Mouse (Mus musculus) CH12.LX (cell line): ENCODE measurements around the gene Eif2b1. TPM values are rescaled to one million over a fixed set of nuclear protein-coding genes. Genes with fewer than 3 reads are reported as not detected.
A peak's percentile ranks its signal among the peaks of the same experiment; 100 is the strongest.

Experiments
- DNase-seq: peaks from one replicate; pipeline ENCODE4 v3.0.0-alpha.2; 2013; ENCODE audit errors: extremely low read depth
- H3K27ac ChIP-seq: 2 replicates; pipeline ENCODE4 v1.5.1; 2012; ENCODE audit warnings: low read depth, mild to moderate bottlenecking, control low read depth, moderate library complexity; ENCODE audit not compliant: insufficient read depth
- H3K27me3 ChIP-seq: replicated peaks from 2 replicates; pipeline ENCODE3; 2012; ENCODE audit warnings: inconsistent platforms
- H3K36me3 ChIP-seq, 2 experiments: replicated peaks in 1 of 2; 2 replicates each; pipeline versions ENCODE3 to v1.6.1; 2012; ENCODE audit warnings: inconsistent platforms in 1 of 2, low read length in 1 of 2, mild to moderate bottlenecking in 1 of 2, mixed read lengths in 1 of 2, moderate library complexity in 1 of 2; ENCODE audit not compliant: control insufficient read depth in 1 of 2, insufficient read depth in 1 of 2
- H3K4me1 ChIP-seq, 2 experiments: 2 replicates each; pipeline ENCODE4 v1.6.1; 2012; ENCODE audit warnings: inconsistent platforms in 1 of 2, moderate library complexity in 1 of 2; ENCODE audit not compliant: insufficient read depth in 2 of 2, control insufficient read depth in 1 of 2
- H3K4me2 ChIP-seq: 2 replicates; pipeline ENCODE4 v1.6.1; 2012; ENCODE audit warnings: low read depth, mild to moderate bottlenecking, control low read depth; ENCODE audit not compliant: poor library complexity, insufficient read depth, severe bottlenecking
- H3K4me3 ChIP-seq, 3 experiments: fragments of 150-350 bp in 1 of 3; sonication (generic) in 1 of 3; replicated peaks in 1 of 3; 2 replicates each; pipeline versions ENCODE3 to v1.5.1; 2011 to 2012; ENCODE audit warnings: low read depth in 2 of 3, low read length in 2 of 3, mild to moderate bottlenecking in 2 of 3, moderate library complexity in 2 of 3, control low read depth in 1 of 3, improper control_type of control experiment in 1 of 3, inconsistent platforms in 1 of 3, mixed read lengths in 1 of 3; ENCODE audit not compliant: poor library complexity in 1 of 3
- H3K79me2 ChIP-seq: replicated peaks from 2 replicates; pipeline ENCODE4 v1.6.1; 2012; ENCODE audit warnings: mild to moderate bottlenecking, moderate library complexity; ENCODE audit not compliant: control insufficient read depth, poor library complexity, insufficient read depth, severe bottlenecking; ENCODE audit errors: extremely low read depth
- H3K9ac ChIP-seq: 2 replicates; pipeline ENCODE4 v1.6.1; 2012; ENCODE audit warnings: low read depth, mild to moderate bottlenecking, control low read depth, moderate library complexity; ENCODE audit not compliant: insufficient read depth
- H3K9me3 ChIP-seq: replicated peaks from 2 replicates; pipeline ENCODE3; 2012; ENCODE audit warnings: low read length, inconsistent platforms, mixed read lengths
- BHLHE40 ChIP-seq: IDR thresholded peaks from 2 replicates; pipeline ENCODE4 v1.6.1; 2011; ENCODE audit warnings: mild to moderate bottlenecking, low read depth, low read length, improper control_type of control experiment
- CHD2 ChIP-seq: IDR thresholded peaks from 2 replicates; pipeline ENCODE4 v1.6.1; 2011; ENCODE audit warnings: low read length, improper control_type of control experiment
- CTCF ChIP-seq, 2 experiments: IDR thresholded peaks in 1 of 2; conservative IDR thresholded peaks in 1 of 2; 2 replicates each; pipeline ENCODE4 v1.5.1; 2011 to 2012; ENCODE audit warnings: low read depth in 2 of 2, low read length in 2 of 2, improper control_type of control experiment in 1 of 2, inconsistent platforms in 1 of 2, mild to moderate bottlenecking in 1 of 2, moderate library complexity in 1 of 2
- ELF1 ChIP-seq: IDR thresholded peaks from 2 replicates; pipeline ENCODE4 v1.6.1; 2014; ENCODE audit warnings: low read depth, mild to moderate bottlenecking, inconsistent platforms, low read length, improper control_type of control experiment
- EP300 ChIP-seq: IDR thresholded peaks from 2 replicates; pipeline ENCODE4 v1.6.1; 2011; ENCODE audit warnings: low read length, improper control_type of control experiment
- ETS1 ChIP-seq: conservative IDR thresholded peaks from 2 replicates; pipeline ENCODE4 v1.6.1; 2012; ENCODE audit warnings: low read depth, mild to moderate bottlenecking, inconsistent platforms, low read length, improper control_type of control experiment, moderate library complexity
- HCFC1 ChIP-seq: IDR thresholded peaks from 2 replicates; pipeline ENCODE4 v1.6.1; 2012; ENCODE audit warnings: low read depth, mild to moderate bottlenecking, inconsistent platforms, low read length, improper control_type of control experiment
- IRF4 ChIP-seq: IDR thresholded peaks from 2 replicates; pipeline ENCODE4 v1.6.1; 2014; ENCODE audit warnings: low read depth, mild to moderate bottlenecking, inconsistent platforms, low read length, improper control_type of control experiment
- JUND ChIP-seq: conservative IDR thresholded peaks from 2 replicates; pipeline ENCODE4 v1.6.1; 2011; ENCODE audit warnings: low read depth, low read length, improper control_type of control experiment
- KAT2A ChIP-seq: IDR thresholded peaks from 2 replicates; pipeline ENCODE4 v1.6.1; 2012; ENCODE audit warnings: low read length, improper control_type of control experiment, inconsistent platforms; ENCODE audit not compliant: insufficient replicate concordance
- MAFK ChIP-seq: IDR thresholded peaks from 2 replicates; pipeline ENCODE4 v1.6.1; 2011; ENCODE audit warnings: low read length, improper control_type of control experiment; ENCODE audit not compliant: insufficient replicate concordance
- MAX ChIP-seq: IDR thresholded peaks from 2 replicates; pipeline ENCODE4 v1.6.1; 2011; ENCODE audit warnings: low read length, improper control_type of control experiment
- MAZ ChIP-seq: IDR thresholded peaks from 2 replicates; pipeline ENCODE4 v1.6.1; 2012; ENCODE audit warnings: low read depth, mild to moderate bottlenecking, inconsistent platforms, low read length, improper control_type of control experiment, moderate library complexity
- MEF2A ChIP-seq: IDR thresholded peaks from 2 replicates; pipeline ENCODE4 v1.6.1; 2014; ENCODE audit warnings: low read depth, mild to moderate bottlenecking, inconsistent platforms, low read length, improper control_type of control experiment, borderline replicate concordance
- MXI1 ChIP-seq: IDR thresholded peaks from 2 replicates; pipeline ENCODE4 v1.6.1; 2011; ENCODE audit warnings: mild to moderate bottlenecking, low read depth, low read length, improper control_type of control experiment
- NELFE ChIP-seq: IDR thresholded peaks from 2 replicates; pipeline ENCODE4 v1.6.1; 2011; ENCODE audit warnings: low read depth, low read length, improper control_type of control experiment
- PAX5 ChIP-seq: IDR thresholded peaks from 2 replicates; pipeline ENCODE4 v1.6.1; 2012; ENCODE audit warnings: low read length, inconsistent platforms, mixed read lengths
- POLR2A ChIP-seq: IDR thresholded peaks from 2 replicates; pipeline ENCODE4 v1.6.1; 2011; ENCODE audit warnings: low read depth, mild to moderate bottlenecking, improper control_type of control experiment, low read length
- RCOR1 ChIP-seq: conservative IDR thresholded peaks from 2 replicates; pipeline ENCODE4 v1.6.1; 2012; ENCODE audit warnings: low read depth, mild to moderate bottlenecking, inconsistent platforms, low read length, improper control_type of control experiment
- SMC3 ChIP-seq: IDR thresholded peaks from 2 replicates; pipeline ENCODE4 v1.6.1; 2011; ENCODE audit warnings: low read depth, low read length, improper control_type of control experiment
- TBP ChIP-seq: conservative IDR thresholded peaks from 2 replicates; pipeline ENCODE4 v1.6.1; 2011; ENCODE audit warnings: low read depth, low read length, improper control_type of control experiment
- TCF12 ChIP-seq: IDR thresholded peaks from 2 replicates; pipeline ENCODE4 v1.6.1; 2014; ENCODE audit warnings: low read depth, mild to moderate bottlenecking, inconsistent platforms, low read length, improper control_type of control experiment
- ZNF384 ChIP-seq: IDR thresholded peaks from 2 replicates; pipeline ENCODE4 v1.6.1; 2012; ENCODE audit warnings: low read depth, low read length, improper control_type of control experiment, inconsistent platforms
- dilution Hi-C: fragments of 300-500 bp; cut with MboI; formaldehyde crosslinking; loops from 2 replicates; pipeline ENCODE4 v1.14.3; 2020; ENCODE audit warnings: low sequenced_read_pairs; ENCODE audit not compliant: extremely low pct_unique_long_range_greater_than_20kb, extremely low pct_ligation_motif_present
- in situ Hi-C: fragments of 300-500 bp; cut with MboI; formaldehyde crosslinking; loops from 3 replicates; pipeline ENCODE4 v1.14.3; 2019; ENCODE audit warnings: low sequenced_read_pairs, low pct_ligation_motif_present, low pct_unique_long_range_greater_than_20kb, mixed read lengths
- polyA plus RNA-seq: library from polyadenylated mRNA; unstranded; fragments of >175 nt; gene quantifications from 2 replicates; pipeline ENCODE4 v1.2.1, GENCODE M21; 2012; ENCODE audit warnings: low read depth; ENCODE audit not compliant: insufficient read length
- total RNA-seq, 2 experiments: library from RNA; depleted of rRNA; stranded (reverse); fragments of 300-350 nt in 1 of 2; fragments of >200 nt in 1 of 2; gene quantifications; 2 replicates each; pipeline ENCODE4 v1.2.3; 2012 to 2014

Eif2b1 gene
- total and polyA plus RNA-seq, 3 experiments: 50.8 to 104 (median 98.0) TPM

GRCm38 (mm10) chr5:124521588-124521987 is 57.3 kb downstream of the Eif2b1 start:
- peak overlapping the region; percentile 9; the same call in 1 of the 2 replicates for H3K4me2 ChIP-seq
- TF ChIP-seq MAX: 0 out of 2 replicates have a peak, but pooled peaks have one; percentile 37
- no peak for TF ChIP-seq CTCF (conservative IDR thresholded peaks at IDR 0.05 in 1 of 2, IDR thresholded peaks at IDR 0.05 in 1 of 2; ENCODE audit: low read depth in 2 of 2, low read length in 2 of 2)
- TF ChIP-seq CHD2: peak; percentile 64
- no peak; the same call in 1 of the 2 replicates for TF ChIP-seq JUND
- TF ChIP-seq MXI1: 0 out of 2 replicates have a peak, but pooled peaks have one; percentile 29
- peak; percentile 64; the same call in 1 of the 2 replicates for TF ChIP-seq ZNF384
- no peak for TF ChIP-seq POLR2A
- TF ChIP-seq MAFK: 0 out of 2 replicates have a peak, but pooled peaks have one; percentile 5
- TF ChIP-seq ETS1: peak; percentile 59; the same call in 1 of the 2 replicates
- TF ChIP-seq SMC3: peak; percentile 7; the same call in 1 of the 2 replicates
- TF ChIP-seq IRF4: peak; percentile 95
- 0 out of 2 replicates have a peak, but pooled peaks have one; percentile 33 for TF ChIP-seq MAZ
- TF ChIP-seq PAX5: no peak
- no peak for TF ChIP-seq ELF1
- TF ChIP-seq HCFC1: no peak; the same call in 1 of the 2 replicates
- peak; percentile 94 for TF ChIP-seq BHLHE40
- TF ChIP-seq EP300: peak; percentile 82
- peak; percentile 83; the same call in 1 of the 2 replicates for TF ChIP-seq RCOR1
- 0 out of 2 replicates have a peak, but pooled peaks have one; percentile 51 for TF ChIP-seq MEF2A
- peak; percentile 42; the same call in 1 of the 2 replicates for TF ChIP-seq TCF12
- 0 out of 2 replicates have a peak, but pooled peaks have one; percentile 41 for TF ChIP-seq TBP
- no peak for TF ChIP-seq KAT2A
- TF ChIP-seq NELFE: no peak
- TF ChIP-seq, all 38 proteins: peak for 15
- H3K9ac ChIP-seq: no peak overlapping the region
- no peaks in the 10 kb centered on the region for H3K79me2 ChIP-seq
- peak; percentile 64 for DNase-seq
- no peak overlapping the region for H3K4me3 ChIP-seq
- H3K9me3 ChIP-seq: peaks cover 4% of the 10 kb centered on the region
- dilution Hi-C loops (no loop called here), in situ Hi-C loops (no loop called here)
- peaks cover 13 to 14% of the 10 kb centered on the region in 2 experiments for H3K4me1 ChIP-seq
- no peak overlapping the region for H3K27ac ChIP-seq
- no peaks in the 10 kb centered on the region for H3K27me3 ChIP-seq
- peaks cover 0 to 7% of the 10 kb centered on the region in 2 experiments for H3K36me3 ChIP-seq

Other genes starting within 250 kb of the Eif2b1 start
- gene Cdk2ap1, start 216.0 kb downstream of the Eif2b1 start, total RNA-seq (2012; rRNA removed): 90.4 and 134 TPM in 2 replicates
- 170 and 179 TPM in 2 replicates for gene Cdk2ap1, start 216.0 kb downstream of the Eif2b1 start, total RNA-seq (2014; rRNA removed)
- 287 and 323 TPM in 2 replicates for gene Cdk2ap1, start 216.0 kb downstream of the Eif2b1 start, polyA plus RNA-seq
- gene Sbno1, start 153.1 kb downstream of the Eif2b1 start, total RNA-seq (2012; rRNA removed): 38.3 and 44.2 TPM in 2 replicates
- 32.4 and 35.0 TPM in 2 replicates for gene Sbno1, start 153.1 kb downstream of the Eif2b1 start, total RNA-seq (2014; rRNA removed)
- gene Sbno1, start 153.1 kb downstream of the Eif2b1 start, polyA plus RNA-seq: 48.5 and 52.3 TPM in 2 replicates
- 55.3 and 64.6 TPM in 2 replicates for gene Kmt5a, start 139.2 kb downstream of the Eif2b1 start, total RNA-seq (2012; rRNA removed)
- gene Kmt5a, start 139.2 kb downstream of the Eif2b1 start, total RNA-seq (2014; rRNA removed): 60.9 and 62.8 TPM in 2 replicates
- 151 and 154 TPM in 2 replicates for gene Kmt5a, start 139.2 kb downstream of the Eif2b1 start, polyA plus RNA-seq
- gene Rilpl2, start 100.8 kb downstream of the Eif2b1 start, total RNA-seq (2012; rRNA removed): 393 and 482 TPM in 2 replicates
- 415 and 425 TPM in 2 replicates for gene Rilpl2, start 100.8 kb downstream of the Eif2b1 start, total RNA-seq (2014; rRNA removed)
- gene Rilpl2, start 100.8 kb downstream of the Eif2b1 start, polyA plus RNA-seq: 354 and 405 TPM in 2 replicates
- 23.3 and 27.4 TPM in 2 replicates for gene Snrnp35, start 96.0 kb downstream of the Eif2b1 start, total RNA-seq (2012; rRNA removed)
- 13.9 and 14.9 TPM in 2 replicates for gene Snrnp35, start 96.0 kb downstream of the Eif2b1 start, total RNA-seq (2014; rRNA removed)
- 29.0 and 36.3 TPM in 2 replicates for gene Snrnp35, start 96.0 kb downstream of the Eif2b1 start, polyA plus RNA-seq
- 4.6 and 5.7 TPM in 2 replicates for gene Rilpl1, start 47.7 kb downstream of the Eif2b1 start, total RNA-seq (2012; rRNA removed)
- 1.8 and 3.1 TPM in 2 replicates for gene Rilpl1, start 47.7 kb downstream of the Eif2b1 start, total RNA-seq (2014; rRNA removed)
- 5.4 and 6.1 TPM in 2 replicates for gene Rilpl1, start 47.7 kb downstream of the Eif2b1 start, polyA plus RNA-seq
- 205 and 319 TPM in 2 replicates for gene Tmed2, start 38.4 kb downstream of the Eif2b1 start, total RNA-seq (2012; rRNA removed)
- 769 and 796 TPM in 2 replicates for gene Tmed2, start 38.4 kb downstream of the Eif2b1 start, total RNA-seq (2014; rRNA removed)
- gene Tmed2, start 38.4 kb downstream of the Eif2b1 start, polyA plus RNA-seq: 280 and 301 TPM in 2 replicates
- gene Ddx55, start 26.3 kb downstream of the Eif2b1 start, total RNA-seq (2012; rRNA removed): 18.2 and 20.2 TPM in 2 replicates
- 15.1 and 15.7 TPM in 2 replicates for gene Ddx55, start 26.3 kb downstream of the Eif2b1 start, total RNA-seq (2014; rRNA removed)
- 25.8 and 25.9 TPM in 2 replicates for gene Ddx55, start 26.3 kb downstream of the Eif2b1 start, polyA plus RNA-seq
- gene Gtf2h3, start within 50 bp of the Eif2b1 start, total RNA-seq (2012; rRNA removed): 58.2 and 63.0 TPM in 2 replicates
- 84.9 and 87.5 TPM in 2 replicates for gene Gtf2h3, start within 50 bp of the Eif2b1 start, total RNA-seq (2014; rRNA removed)
- gene Gtf2h3, start within 50 bp of the Eif2b1 start, polyA plus RNA-seq: 51.9 and 57.0 TPM in 2 replicates
- 10.9 and 11.8 TPM in 2 replicates for gene Atp6v0a2, start 49.4 kb upstream of the Eif2b1 start, total RNA-seq (2012; rRNA removed)
- gene Atp6v0a2, start 49.4 kb upstream of the Eif2b1 start, total RNA-seq (2014; rRNA removed): 7.4 and 7.7 TPM in 2 replicates
- 13.2 and 16.5 TPM in 2 replicates for gene Atp6v0a2, start 49.4 kb upstream of the Eif2b1 start, polyA plus RNA-seq
- gene Dnah10, start 146.0 kb upstream of the Eif2b1 start, total RNA-seq (2012; rRNA removed): 0.04 and 0.08 TPM in 2 replicates
- 0.03 and 0.28 TPM in 2 replicates for gene Dnah10, start 146.0 kb upstream of the Eif2b1 start, total RNA-seq (2014; rRNA removed)
- 0.26 and 0.30 TPM in 2 replicates for gene Dnah10, start 146.0 kb upstream of the Eif2b1 start, polyA plus RNA-seq